Mouse (Mus musculus) cerebellum, adult (tissue): ENCODE results near the gene Polg2.
"Not testable (repeated sequence)": the region's sequence is repeated elsewhere in the genome, so short reads cannot be mapped to it uniquely, and the experiment has no call there.

ENCODE experiments used
- ATAC-seq: cut with Nextera tagmentation; 2 replicates; pipeline ENCODE4 v1.9.2; 2017; ENCODE audit warnings: mild to moderate bottlenecking, moderate library complexity, mixed read lengths; ENCODE audit not compliant: insufficient number of reproducible peaks, low FRiP score, low TSS enrichment

Gene Polg2

GRCm38 (mm10) chr11:106729656-106730055 lies 49.7 kb downstream of the Polg2 start:
- no peak for ATAC-seq

GRCm38 (mm10) chr11:106728402-106729366 lies 50.7 kb downstream of the Polg2 start:
- no peak for ATAC-seq

- ATAC-seq: no peak
These were observed 51.4 kb downstream of the Polg2 start for GRCm38 (mm10) chr11:106727967-106728366.

DNA sequence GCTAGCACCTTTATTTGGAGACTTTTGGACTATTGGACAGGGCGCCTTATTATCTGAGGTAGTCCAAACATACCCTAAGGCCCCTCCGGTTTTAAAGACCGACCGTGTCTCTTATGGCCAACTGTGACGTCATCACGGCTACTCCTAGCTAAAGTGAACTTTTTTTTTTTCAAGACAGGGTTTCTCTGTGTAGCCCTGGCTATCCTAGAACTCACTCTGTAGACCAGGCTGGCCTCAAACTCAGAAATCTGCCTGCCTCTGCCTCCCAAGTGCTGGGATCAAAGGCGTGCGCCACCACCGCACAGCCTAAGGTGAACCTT lies 54.5 kb downstream of the Polg2 start:
- ATAC-seq: not testable (repeated sequence)

GRCm38 (mm10) chr11:106724176-106724915 lies 55.0 kb downstream of the Polg2 start:
- ATAC-seq: no peak

- no peak for ATAC-seq
These were observed 55.7 kb downstream of the Polg2 start for GRCm38 (mm10) chr11:106723611-106724125.

DNA sequence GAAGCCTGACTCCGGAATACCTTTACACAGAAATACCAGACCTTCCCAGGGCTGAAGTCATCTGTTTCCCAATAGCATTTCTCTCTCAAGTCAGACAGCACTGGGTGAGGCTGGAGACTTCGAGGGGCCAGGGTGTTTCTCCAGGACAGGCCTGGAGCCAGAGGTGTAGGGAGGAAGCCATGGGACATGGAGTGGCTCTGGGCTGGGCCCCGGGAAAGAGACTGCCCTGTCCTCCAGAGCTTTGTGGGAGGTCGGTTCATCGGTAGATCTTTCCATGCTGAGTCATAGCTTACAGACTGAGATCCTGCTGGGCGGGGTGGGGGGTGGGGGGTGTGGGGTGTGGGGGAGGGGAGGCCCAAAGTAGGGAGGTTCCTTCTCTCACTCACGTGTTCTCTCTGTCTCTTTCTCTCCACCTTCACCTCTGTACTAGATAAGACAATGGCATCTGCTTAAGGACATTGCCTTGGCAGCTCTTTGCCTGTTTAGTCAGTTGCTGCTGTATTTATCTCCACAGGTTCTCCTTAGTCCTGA lies 56.4 kb downstream of the Polg2 start:
- ATAC-seq: no peak

- no peak for ATAC-seq
These were observed 59.0 kb downstream of the Polg2 start for GRCm38 (mm10) chr11:106720379-106720778.
